Mouse (Mus musculus): ENCODE measurements around the gene Gpr84. TPM values are rescaled to one million over a fixed set of nuclear protein-coding genes. Genes with fewer than 3 reads are reported as not detected.
"Not testable (repeated sequence)": the region's sequence is repeated elsewhere in the genome, so short reads cannot be mapped to it uniquely, and the experiment has no call there.

Gene Gpr84
- total and polyA plus RNA-seq, 2 experiments from 2014 or later = 0.30 to 0.58 TPM

DNA sequence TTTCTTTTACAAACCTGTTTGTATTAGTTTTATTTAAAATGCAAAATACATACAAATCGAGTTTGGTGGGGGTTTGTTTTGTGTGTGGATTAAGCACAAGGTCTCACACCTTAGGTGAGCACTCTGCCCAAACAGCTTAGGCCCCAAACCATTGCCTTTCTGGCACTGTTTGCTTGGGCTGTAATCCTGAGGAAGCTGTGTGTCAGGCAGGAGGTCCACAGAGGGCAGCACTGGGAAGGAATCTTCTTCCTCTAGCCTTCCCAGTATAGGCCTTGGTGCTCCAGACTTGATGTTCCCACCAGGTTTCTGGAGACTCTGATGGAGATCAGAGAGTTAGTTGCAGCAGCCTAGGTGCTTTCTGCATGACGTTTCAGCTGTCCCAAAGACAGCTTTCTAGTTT, 25.8 kb downstream of the Gpr84 start:
- WGBS = 41% methylated on average over 2 of the region's 2 CpGs
- Histone ChIP-seq H3K36me3 (ENCODE audit: insufficient read depth, low read length) (no peaks in the 10 kb centered on the region), H3K27me3 (ENCODE audit: insufficient read depth, low read length) (no peaks in the 10 kb centered on the region), H3K27ac (peak overlapping the region; percentile 51; the same call in 1 of the 2 replicates), H3K4me3 (ENCODE audit: low read length) (no peak overlapping the region), H3K9me3 (ENCODE audit: low read length) (no peaks in the 10 kb centered on the region), H3K4me2 (ENCODE audit: low read depth, low read length) (no peak overlapping the region), H3K4me1 (ENCODE audit: insufficient read depth, low read length) (0 out of 2 replicates have a peak, but pooled peaks cover 3% of the 10 kb centered on the region), H3K9ac (replicated peaks; ENCODE audit: low read length) (no peak overlapping the region)
- ATAC-seq (no peak), DNase-seq (ENCODE audit: low spot score) (no peak)
- peak; percentile 44 for TF ChIP-seq CTCF (IDR thresholded peaks at IDR 0.05; ENCODE audit: low read depth)

- Histone ChIP-seq H3K4me1 (ENCODE audit: insufficient read depth, low read length) (0 out of 2 replicates have a peak, but pooled peaks cover 3% of the 10 kb centered on the region), H3K4me2 (ENCODE audit: low read depth, low read length) (no peak overlapping the region), H3K27ac (no peak overlapping the region), H3K4me3 (ENCODE audit: low read length) (no peak overlapping the region), H3K9ac (replicated peaks; ENCODE audit: low read length) (no peak overlapping the region), H3K36me3 (ENCODE audit: insufficient read depth, low read length) (no peaks in the 10 kb centered on the region), H3K9me3 (ENCODE audit: low read length) (no peaks in the 10 kb centered on the region), H3K27me3 (ENCODE audit: insufficient read depth, low read length) (no peaks in the 10 kb centered on the region)
- peak; percentile 66 for TF ChIP-seq CTCF (IDR thresholded peaks at IDR 0.05; ENCODE audit: low read depth)
- no peak for ATAC-seq
- DNase-seq (ENCODE audit: low spot score) = peak; percentile 64
- 59% methylated on average over 3 of the region's 3 CpGs for WGBS
These were observed 26.3 kb downstream of the Gpr84 start for GRCm38 (mm10) chr15:103284066-103284465.

GRCm38 (mm10) chr15:103281465-103282205, 28.8 kb downstream of the Gpr84 start:
- Histone ChIP-seq H3K36me3 (ENCODE audit: insufficient read depth, low read length) (no peaks in the 10 kb centered on the region), H3K27ac (no peak overlapping the region), H3K4me1 (ENCODE audit: insufficient read depth, low read length) (0 out of 2 replicates have a peak, but pooled peaks cover 3% of the 10 kb centered on the region), H3K9me3 (ENCODE audit: low read length) (no peaks in the 10 kb centered on the region), H3K27me3 (ENCODE audit: insufficient read depth, low read length) (no peaks in the 10 kb centered on the region), H3K4me2 (ENCODE audit: low read depth, low read length) (no peak overlapping the region), H3K9ac (replicated peaks; ENCODE audit: low read length) (no peak overlapping the region), H3K4me3 (ENCODE audit: low read length) (no peak overlapping the region)
- no peak for TF ChIP-seq CTCF (IDR thresholded peaks at IDR 0.05; ENCODE audit: low read depth)
- WGBS = 91% methylated on average over 3 of the region's 3 CpGs
- DNase-seq (ENCODE audit: low spot score) = no peak
- ATAC-seq = no peak

GRCm38 (mm10) chr15:103280817-103281464, 29.5 kb downstream of the Gpr84 start:
- Histone ChIP-seq H3K9me3 (ENCODE audit: low read length) (no peaks in the 10 kb centered on the region), H3K27ac (no peak overlapping the region), H3K27me3 (ENCODE audit: insufficient read depth, low read length) (no peaks in the 10 kb centered on the region), H3K36me3 (ENCODE audit: insufficient read depth, low read length) (no peaks in the 10 kb centered on the region), H3K4me3 (ENCODE audit: low read length) (no peak overlapping the region), H3K9ac (replicated peaks; ENCODE audit: low read length) (no peak overlapping the region), H3K4me2 (ENCODE audit: low read depth, low read length) (no peak overlapping the region), H3K4me1 (ENCODE audit: insufficient read depth, low read length) (0 out of 2 replicates have a peak, but pooled peaks cover 3% of the 10 kb centered on the region)
- DNase-seq (ENCODE audit: low spot score) = peak; percentile 64
- WGBS = 69% methylated on average over 3 of the region's 3 CpGs
- peak; percentile 68 for TF ChIP-seq CTCF (IDR thresholded peaks at IDR 0.05; ENCODE audit: low read depth)
- ATAC-seq = no peak

- ATAC-seq = no peak
- H3K36me3 ChIP-seq (ENCODE audit: insufficient read depth, low read length) = no peaks in the 10 kb centered on the region
- H3K27ac ChIP-seq = no peak overlapping the region
- no peaks in the 10 kb centered on the region for H3K27me3 ChIP-seq (ENCODE audit: insufficient read depth, low read length)
- no peaks in the 10 kb centered on the region for H3K9me3 ChIP-seq (ENCODE audit: low read length)
- 59% methylated on average over 3 of the region's 3 CpGs for WGBS
- no peak overlapping the region for H3K9ac ChIP-seq (replicated peaks; ENCODE audit: low read length)
- DNase-seq (ENCODE audit: low spot score) = peak; percentile 28
- no peaks in the 10 kb centered on the region for H3K4me1 ChIP-seq (ENCODE audit: insufficient read depth, low read length)
- no peak overlapping the region for H3K4me3 ChIP-seq (ENCODE audit: low read length)
- peak; percentile 54 for TF ChIP-seq CTCF (IDR thresholded peaks at IDR 0.05; ENCODE audit: low read depth)
- no peak overlapping the region for H3K4me2 ChIP-seq (ENCODE audit: low read depth, low read length)
These were observed 30.7 kb downstream of the Gpr84 start for GRCm38 (mm10) chr15:103279750-103280149.

DNA sequence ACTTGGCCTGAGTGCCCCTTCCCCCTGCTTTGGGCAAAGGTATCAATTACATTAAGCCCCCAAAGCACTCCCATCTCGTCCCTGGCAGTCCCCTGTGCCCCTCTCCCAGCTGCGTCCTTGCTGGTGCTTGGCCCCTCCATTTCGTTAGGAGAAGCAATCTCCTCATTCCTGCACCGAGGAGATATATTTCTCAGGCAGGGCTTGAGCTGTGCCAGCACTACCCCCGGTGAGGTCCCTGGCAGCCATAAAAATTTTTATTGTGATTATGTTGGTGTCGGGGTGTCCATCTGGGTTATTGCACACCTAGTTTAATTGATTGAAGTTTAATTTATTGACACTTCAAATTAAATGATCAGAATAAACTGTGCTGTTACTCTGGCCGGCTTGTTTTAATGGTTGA, 32.5 kb downstream of the Gpr84 start:
- no peak overlapping the region for H3K9ac ChIP-seq (replicated peaks; ENCODE audit: low read length)
- 62% methylated on average over 7 of the region's 7 CpGs for WGBS

DNA sequence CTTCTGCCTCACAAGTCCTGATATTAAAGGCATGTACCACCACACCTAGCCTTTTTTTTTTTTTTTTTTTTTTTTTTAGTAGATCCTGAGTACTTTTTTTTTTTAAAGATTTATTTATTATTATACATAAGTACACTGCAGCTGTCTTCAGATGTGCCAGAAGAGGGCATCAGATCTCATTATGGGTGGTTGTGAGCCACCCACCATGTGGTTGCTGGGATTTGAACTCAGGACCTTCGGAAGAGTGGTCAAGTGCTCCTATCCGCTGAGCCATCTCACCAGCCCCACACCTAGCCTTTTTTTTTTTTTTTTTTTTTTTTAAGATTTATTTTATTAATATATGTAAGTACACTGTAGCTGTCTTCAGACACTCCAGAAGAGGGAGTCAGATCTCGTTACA, 34.5 kb downstream of the Gpr84 start:
- not testable (repeated sequence) for ATAC-seq; H3K27me3 ChIP-seq (ENCODE audit: insufficient read depth, low read length); DNase-seq (ENCODE audit: low spot score); H3K4me2 ChIP-seq (ENCODE audit: low read depth, low read length); H3K27ac ChIP-seq; H3K9me3 ChIP-seq (ENCODE audit: low read length); H3K4me3 ChIP-seq (ENCODE audit: low read length); H3K9ac ChIP-seq (replicated peaks; ENCODE audit: low read length); H3K36me3 ChIP-seq (ENCODE audit: insufficient read depth, low read length); H3K4me1 ChIP-seq (ENCODE audit: insufficient read depth, low read length)
- 96% methylated on average over 3 of the region's 3 CpGs for WGBS

More for the DNA sequence above, 32.5 kb downstream of the Gpr84 start:
- Histone ChIP-seq H3K27me3 (ENCODE audit: insufficient read depth, low read length) (no peaks in the 10 kb centered on the region), H3K4me2 (ENCODE audit: low read depth, low read length) (no peak overlapping the region), H3K4me1 (ENCODE audit: insufficient read depth, low read length) (peaks cover 8% of the 10 kb centered on the region; the same call in 1 of the 2 replicates), H3K9me3 (ENCODE audit: low read length) (no peaks in the 10 kb centered on the region), H3K4me3 (ENCODE audit: low read length) (no peak overlapping the region), H3K27ac (no peak overlapping the region), H3K36me3 (ENCODE audit: insufficient read depth, low read length) (no peaks in the 10 kb centered on the region)
- ATAC-seq = no peak
- no peak for DNase-seq (ENCODE audit: low spot score)
- no peak for TF ChIP-seq CTCF (IDR thresholded peaks at IDR 0.05; ENCODE audit: low read depth)
